Mouse (Mus musculus): ENCODE data around the gene Cntnap5b.
"Not testable (repeated sequence)": the region's sequence is repeated elsewhere in the genome, so short reads cannot be mapped to it uniquely, and the experiment has no call there.

Cntnap5b gene

DNA sequence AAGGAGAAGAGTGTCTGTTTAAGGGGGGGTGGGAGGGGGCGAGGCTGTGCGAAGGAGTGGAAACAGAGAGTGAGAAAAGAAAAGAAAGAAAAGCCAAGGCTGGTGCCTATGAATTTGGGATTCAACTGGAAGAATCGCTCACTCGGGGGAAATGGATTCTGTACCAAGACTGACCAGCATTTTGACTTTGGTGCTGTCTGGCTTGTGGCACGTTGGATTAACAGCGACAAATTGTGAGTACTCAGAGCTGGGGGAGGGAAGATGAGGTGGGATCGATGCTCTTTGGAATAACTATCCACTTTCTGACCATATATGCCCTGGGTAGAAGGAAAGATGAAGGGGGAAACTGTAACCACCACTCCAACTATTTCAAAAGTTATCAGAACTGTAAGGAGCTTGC lies at the start of gene Cntnap5b:
Gene Cntnap5b (plus strand): TSS at position 152 of the 400 bp plus-strand sequence.
- no peak for DNase-seq (ENCODE audit: low read depth, low spot score)

DNA sequence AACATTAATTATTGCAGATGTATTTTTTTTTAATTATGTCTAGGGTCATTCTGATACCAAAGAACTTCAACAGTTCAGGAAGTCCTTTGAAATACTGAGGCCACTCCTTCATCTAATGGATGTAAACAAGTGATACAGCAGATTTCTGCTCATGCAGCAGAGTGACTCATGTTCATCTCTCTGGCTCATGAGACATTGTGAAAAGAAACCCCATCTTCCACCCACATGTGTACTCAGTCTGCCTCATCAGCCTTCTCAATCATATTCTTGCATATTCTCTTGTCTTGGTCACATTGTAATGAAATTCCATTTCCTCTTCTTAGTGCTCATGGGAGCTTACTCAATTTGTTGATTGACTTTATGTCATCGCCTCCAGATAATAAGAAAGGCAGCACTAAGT lies 12.6 kb upstream of the Cntnap5b start:
- no peak for DNase-seq (ENCODE audit: low read depth, low spot score)

DNA sequence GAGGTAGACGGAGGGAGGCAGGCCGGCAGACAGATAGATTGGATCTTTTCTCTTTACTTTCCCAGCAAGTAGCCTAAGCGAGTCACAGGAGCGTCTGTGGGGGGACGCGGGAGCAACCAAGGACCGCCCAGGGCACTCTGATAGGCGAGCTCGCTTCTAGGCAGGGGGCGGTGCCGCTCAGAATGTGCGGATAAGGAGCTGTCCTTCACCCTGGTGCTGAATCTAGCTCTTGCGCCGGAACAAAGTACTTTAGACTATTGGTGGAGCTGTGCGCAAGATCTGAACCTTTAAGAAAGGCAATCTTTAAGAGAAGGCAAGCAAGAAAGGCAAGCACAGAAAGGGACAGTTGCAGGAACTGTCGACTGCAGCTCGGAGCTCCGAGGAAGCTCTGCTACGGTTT lies 382 bp upstream of the Cntnap5b start:
- DNase-seq (ENCODE audit: low read depth, low spot score), result peak; percentile 78

DNA sequence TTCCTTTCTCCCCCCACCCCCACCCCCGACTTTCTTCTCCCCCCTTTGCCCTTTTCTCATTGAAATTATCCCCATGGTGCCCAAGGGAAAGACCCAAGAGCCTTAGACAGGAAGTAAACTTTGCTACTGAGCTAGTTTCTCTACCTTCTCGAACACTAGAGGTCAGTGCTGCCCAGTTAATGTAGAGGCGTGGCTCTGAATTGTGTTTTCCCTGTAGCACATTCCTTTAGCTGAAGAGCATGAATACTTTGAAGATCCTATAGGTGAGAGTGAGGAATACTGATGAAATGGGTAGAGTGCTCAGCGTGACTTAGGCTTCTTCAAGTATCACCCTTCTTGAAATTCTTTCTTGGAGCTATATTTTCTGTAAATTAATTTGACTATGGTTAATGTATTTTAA lies 1.6 kb downstream of the Cntnap5b start:
- peak; percentile 47 for DNase-seq (ENCODE audit: low read depth, low spot score)

DNA sequence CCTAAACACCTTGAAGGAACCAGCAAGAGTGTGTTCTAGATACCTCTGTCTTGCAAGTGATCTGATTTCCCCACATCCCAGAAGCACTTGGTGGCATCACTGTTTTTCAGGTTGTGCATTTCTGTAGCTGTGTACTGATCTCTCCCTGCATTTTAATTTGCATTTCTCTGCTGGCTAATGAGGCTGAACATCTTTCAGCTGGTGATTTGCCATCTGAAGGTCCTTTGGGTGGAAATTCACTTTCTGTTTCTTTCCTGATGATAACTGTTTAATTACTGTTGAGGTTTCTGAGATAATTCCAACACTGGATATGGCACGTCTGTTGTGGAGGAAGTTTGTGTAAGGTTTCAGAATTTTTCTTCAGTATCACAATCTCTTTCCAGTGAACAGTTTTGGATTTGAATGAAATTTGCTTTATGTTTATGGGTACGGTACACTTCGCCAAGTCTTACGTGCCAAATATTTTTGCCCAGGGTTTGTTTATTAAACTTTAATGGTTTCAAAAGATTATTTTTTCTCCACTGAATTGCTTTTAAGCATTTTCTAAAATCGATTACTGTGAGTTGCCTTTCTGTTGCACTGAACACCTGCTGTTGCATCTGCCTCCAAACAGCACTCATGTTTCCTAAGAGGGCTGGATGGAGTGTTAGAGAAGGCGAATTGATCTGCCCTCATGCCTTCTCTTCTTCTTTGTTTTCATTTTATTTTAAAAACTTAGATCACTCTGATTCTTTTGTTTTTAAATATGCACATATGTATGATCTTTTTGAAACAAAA lies 41.0 kb downstream of the Cntnap5b start:
- DNase-seq (ENCODE audit: low read depth, low spot score), result no peak

DNA sequence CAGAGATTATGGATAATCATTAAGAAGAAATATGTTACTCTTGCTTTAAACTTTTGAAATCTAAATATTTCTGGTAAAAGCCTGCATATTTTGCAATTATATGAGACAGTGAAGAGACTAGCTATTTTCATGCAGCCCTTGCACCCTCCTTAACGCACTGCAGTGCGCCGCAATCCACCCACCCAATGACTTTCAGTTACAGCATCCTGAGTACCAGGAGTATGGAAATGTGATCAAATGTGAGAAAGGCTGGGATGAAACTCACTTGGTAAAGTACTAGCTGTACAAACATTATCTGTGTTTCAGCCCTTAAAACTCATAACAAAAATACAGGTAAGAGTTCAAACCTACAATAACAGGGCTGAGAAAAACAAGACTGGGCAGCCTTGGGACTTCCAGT lies 99.8 kb downstream of the Cntnap5b start:
- DNase-seq (ENCODE audit: low read depth, low spot score), result no peak

DNA sequence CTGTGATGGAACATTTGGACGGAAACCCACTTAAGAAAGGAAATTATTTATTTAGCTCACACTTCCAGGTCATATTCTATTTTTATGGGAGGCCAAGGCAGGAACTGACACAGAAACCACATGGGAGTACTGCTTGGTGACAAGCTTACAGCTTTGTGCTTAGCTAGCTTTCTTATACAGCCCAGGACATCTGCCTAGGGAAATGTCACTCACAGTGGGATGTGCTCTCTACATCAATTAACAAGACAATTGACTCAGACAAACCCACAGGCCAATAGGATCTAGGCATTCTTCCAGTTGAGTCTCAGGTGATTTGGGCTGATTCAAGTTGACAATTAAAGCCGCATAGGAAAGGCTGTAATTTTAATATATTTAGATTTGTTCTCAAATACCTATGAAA lies 135.2 kb downstream of the Cntnap5b start:
- DNase-seq (ENCODE audit: low read depth, low spot score), result peak; percentile 3

DNA sequence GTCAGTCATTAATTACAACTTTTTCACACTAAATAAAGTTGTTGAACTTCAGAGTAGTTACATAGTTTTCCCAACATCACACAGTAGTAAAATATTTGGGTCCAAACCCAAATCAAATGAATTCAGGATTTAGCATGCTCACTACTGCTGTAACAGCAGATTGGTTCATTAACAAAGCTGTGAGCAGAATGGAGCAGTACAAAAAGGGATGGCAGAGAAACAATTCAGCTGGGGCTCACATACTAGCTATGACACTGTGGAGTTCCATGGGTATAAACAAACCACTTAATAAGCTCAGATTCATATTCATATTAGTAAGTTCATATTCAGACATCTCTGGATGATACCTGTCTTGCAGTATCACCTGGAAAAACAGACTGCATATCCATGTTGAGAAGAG lies 170.9 kb downstream of the Cntnap5b start:
- DNase-seq (ENCODE audit: low read depth, low spot score), result no peak

DNA sequence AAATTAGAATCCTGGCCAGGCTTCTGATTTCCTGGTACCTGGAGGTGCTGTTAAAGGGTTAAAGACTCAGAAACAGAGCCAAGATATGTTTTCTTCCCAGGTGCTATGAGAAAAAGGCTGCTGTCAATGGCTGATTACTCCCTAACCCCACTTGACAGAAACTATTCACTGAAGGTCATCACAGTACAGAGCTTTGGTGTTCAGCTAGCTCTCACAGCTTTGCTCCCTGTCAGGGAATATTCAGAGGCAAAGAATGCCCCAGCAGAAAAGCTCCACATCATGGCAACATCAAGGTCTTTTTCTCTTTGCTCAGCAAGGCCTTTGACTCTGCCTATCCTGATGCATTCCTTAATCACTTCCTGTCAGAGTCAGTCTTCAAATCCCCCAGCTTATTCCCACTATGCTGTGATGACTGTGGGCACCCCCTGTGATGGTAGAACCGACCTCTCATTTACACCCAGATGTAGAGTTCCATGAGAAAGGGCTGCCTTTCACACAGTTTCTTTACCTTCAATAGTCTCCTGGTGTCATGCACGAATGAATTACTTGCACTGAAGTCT lies 186.9 kb downstream of the Cntnap5b start:
- peak; percentile 1 for DNase-seq (ENCODE audit: low read depth, low spot score)

DNA sequence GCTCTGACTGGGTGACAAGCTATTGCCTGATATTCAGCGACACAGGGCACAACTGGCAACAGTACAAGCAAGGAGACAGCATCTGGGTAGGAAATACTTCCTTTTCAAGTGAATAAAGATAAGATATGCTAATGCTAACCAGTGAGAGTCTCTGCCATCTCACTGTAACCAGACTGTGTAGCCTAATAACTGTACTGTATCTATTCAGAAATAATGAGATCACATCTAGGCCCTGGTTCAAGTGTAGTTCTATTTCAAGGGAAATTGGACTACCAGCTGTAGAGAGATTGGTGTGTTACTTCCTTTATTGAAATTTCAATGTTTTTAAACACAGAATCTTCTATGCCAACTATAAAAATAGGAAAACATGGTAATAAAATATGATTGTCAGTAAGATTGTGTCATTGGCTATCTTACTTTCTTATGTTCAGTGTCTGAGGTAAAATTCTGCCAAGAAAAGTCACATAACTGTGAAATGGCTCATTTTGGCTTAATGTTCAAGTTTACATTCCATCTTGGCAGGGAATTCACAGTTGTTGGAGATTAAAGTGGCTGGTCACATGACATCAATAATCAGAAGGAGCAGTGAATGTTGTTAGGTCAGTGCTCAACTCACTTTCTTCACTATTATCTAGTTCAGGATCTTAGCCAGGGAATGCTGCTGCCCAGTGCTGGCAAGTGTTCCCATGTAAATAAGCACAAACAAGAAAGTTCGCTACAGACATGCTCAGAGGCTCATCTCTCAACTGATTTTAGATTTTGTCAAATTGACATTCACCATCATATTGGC lies 194.9 kb downstream of the Cntnap5b start:
- no peak for DNase-seq (ENCODE audit: low read depth, low spot score)

DNA sequence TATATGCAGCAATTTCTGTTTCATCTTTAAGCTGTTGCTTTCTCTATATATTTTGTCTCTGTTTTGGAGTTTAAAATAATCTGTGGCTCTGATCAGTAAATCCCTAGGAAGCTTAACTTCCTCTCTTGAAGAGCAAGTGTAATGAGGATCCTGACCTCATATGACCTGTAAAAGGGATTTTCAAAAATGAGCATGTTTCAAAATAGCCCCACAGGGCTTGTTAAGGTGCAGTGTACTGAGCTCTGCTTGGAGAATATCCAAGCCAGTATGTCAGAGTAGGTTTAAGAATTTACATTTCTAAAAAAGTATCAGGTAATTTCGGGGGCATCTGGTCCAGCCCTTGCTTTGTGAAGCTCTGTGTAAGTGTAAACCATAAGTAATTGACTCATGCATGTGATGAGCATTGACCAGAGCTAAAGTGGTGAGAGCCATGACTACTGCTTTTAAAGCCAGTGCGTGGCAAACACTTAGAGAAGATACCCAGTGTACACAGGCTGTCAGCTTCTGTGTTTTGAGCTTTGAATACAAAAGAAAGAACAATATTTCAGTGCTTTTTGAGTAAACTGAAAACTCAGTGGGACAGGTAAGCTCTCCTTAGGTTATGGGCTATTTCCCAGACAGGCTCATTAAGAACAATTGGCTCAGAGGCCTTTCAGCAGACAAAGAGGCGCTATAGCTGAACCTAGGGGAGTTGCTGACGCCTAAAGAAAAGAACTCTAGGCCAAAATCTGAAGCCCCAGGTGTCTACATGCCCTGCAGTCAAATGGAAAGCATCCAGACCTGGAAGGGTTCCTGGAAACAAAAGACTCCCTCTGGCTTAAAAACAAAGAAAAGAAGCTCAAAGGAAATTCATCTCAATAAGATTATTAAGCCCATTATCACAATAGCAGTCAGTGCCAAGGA lies 197.9 kb downstream of the Cntnap5b start:
- peak; percentile 69 for DNase-seq (ENCODE audit: low read depth, low spot score)

DNA sequence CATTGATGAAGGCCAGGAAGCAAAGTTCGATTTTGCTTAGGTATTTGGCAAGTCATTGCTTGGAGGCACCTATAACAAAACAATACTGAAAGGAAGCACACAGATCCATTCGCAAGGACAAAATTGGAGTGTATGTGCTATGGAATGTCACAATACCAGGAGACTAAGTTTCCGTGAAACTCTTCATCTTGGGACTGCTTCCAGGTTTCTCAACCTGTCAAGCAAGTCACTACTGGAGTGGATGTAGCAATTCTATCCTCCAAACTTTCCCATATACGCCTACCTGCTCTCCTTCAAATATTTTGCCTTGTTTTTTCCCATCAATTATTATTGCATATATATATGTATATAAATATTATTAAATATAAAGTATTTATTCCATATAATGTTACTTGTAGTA lies 228.7 kb downstream of the Cntnap5b start:
- not testable (repeated sequence) for DNase-seq (ENCODE audit: low read depth, low spot score)

DNA sequence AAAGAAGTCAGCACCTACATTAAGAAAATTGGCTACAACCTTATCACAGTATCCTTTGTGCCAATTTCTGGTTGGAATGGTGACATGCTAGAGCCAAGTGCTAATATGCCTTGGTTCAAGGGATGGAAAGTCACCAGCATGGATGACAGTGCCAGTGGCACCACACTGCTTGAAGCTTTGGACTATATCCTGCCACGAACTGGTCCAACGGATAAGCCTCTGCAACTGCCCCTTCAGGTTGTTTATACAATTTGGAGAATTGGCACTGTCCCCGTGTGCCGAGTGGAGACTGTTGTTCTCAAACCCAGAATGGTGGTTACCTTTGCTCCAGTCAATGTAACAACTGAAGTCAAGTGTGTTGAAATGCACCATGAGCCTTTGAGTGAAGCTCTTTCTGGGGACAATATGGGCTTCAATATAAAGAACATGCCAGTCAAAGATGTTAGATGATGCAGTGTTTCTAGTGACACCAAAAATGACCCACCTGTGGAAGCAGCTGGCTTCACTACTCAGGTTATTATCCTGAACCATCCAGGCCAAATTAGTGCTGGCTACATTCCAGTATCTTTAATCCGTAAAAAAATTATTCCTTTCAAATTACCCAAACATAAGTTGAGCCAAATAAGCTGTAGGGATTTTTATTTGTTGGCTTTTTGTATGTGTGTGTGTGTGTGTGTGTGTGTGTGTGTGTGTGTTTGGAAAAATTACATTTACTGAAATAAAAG lies 233.6 kb downstream of the Cntnap5b start:
- DNase-seq (ENCODE audit: low read depth, low spot score), result no peak

DNA sequence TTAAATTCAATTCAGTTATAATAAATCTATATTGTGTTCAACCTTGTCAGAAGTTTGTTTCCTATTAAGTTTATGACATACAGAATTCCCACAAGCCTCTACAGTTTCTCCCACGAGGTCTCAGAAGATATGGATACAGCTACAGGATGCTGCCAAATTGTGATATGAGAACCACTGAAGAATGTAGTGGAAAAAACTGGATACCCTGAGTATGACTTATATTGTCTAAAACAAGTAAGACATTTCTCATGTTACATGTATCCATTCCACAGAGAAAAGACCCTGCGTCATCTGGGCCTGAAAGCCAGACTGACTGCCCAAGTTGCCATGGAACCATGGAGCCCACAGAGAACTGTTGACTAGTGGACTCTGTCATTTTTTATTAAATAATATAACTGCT lies 269.2 kb downstream of the Cntnap5b start:
- no peak for DNase-seq (ENCODE audit: low read depth, low spot score)

DNA sequence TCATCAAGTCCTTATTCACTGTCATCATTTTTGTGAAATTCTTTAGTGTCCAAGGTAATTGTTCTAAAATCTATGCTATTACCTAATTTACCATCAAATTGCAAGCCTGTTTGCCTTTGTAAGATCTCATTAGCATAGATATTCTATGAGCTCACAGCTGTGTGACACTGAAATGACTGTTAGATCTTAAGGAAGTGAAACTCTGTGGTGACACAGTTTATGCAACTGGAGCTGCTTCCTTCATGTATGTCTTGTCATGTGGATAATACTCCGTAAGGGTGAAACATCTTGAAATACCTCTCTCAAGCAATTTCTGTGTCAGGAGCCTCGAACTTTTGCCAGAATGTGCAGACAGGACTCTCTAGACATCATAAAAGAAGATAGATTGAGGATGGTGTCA lies 307.2 kb downstream of the Cntnap5b start:
- DNase-seq (ENCODE audit: low read depth, low spot score), result no peak

DNA sequence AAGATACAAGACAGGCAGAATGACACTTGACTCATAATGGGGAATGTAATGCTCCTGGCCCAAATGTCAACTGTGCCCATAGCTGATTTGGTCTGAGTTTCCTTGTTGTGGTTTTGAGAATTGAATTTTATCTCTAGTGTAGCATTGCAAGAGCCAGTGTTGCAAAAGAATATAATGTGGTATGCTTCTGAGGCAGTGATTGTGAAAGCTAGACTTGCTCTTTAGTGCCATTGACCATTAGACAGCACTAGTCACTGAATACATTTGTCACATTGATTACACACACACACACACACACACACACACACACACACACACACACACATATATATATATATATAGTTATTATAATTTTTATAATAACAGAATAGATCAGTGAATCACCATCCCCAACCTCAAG lies 328.0 kb downstream of the Cntnap5b start:
- no peak for DNase-seq (ENCODE audit: low read depth, low spot score)

DNA sequence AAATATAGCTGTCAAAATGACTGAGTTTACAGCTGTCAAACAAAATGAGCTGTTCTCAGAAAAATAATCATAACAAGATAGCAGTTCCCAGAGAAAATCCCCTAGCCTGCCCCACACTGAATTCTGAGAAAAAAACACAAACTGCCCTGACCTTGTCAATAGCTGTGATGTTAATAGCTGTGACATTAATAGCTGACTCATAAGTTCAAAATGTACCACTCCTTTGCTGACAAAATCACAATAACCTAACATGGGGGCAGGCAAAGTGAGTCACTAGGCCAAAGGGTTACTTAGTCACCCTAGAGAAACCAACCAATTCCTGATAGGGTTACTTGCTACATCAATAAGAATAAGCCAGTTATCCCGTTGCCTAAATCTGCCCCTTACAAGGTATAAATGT lies 328.5 kb downstream of the Cntnap5b start:
- DNase-seq (ENCODE audit: low read depth, low spot score), result no peak

DNA sequence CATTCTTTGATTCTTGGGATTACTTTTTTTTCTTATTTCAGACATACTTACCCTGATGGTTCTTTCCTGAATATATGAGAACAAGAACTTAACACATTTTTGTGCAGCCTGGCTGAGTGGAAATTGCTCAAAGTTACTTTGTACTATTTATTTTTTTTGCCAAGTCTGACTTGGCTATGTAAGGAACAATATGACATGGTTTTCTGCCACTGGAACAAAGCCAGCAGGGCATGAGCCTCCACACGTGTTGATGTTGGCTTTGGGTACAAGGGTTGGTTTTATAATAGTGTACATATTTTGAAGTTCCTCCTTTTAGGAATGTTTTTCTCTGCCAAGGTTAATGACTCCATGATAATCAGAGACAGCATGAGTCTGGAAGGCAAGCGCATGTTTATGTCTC lies 331.8 kb downstream of the Cntnap5b start:
- no peak for DNase-seq (ENCODE audit: low read depth, low spot score)

DNA sequence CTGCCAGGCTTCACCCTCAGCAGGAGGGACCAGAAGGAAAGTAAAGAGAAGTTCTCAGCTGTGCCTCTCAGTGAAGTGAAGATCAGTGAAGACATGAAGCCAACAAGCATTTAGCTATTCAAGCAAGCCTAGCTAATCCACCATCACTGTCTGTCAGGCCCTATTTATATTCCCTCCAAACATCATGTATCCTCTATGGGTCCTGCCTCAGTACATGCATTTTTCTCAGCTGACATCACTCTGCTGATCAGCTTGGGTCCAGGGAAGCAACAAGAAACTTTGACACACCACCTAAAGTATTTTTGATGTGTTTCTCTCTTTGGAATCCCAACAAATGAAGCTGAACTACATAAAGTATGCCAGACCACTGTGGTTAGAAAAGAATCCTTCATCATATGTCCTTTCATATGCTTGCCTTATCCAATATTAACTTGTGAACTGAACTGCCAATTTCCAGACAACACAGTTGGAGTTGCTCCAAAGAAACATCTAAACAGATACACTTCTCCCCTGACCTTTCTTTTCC lies 349.9 kb downstream of the Cntnap5b start:
- DNase-seq (ENCODE audit: low read depth, low spot score), result no peak

DNA sequence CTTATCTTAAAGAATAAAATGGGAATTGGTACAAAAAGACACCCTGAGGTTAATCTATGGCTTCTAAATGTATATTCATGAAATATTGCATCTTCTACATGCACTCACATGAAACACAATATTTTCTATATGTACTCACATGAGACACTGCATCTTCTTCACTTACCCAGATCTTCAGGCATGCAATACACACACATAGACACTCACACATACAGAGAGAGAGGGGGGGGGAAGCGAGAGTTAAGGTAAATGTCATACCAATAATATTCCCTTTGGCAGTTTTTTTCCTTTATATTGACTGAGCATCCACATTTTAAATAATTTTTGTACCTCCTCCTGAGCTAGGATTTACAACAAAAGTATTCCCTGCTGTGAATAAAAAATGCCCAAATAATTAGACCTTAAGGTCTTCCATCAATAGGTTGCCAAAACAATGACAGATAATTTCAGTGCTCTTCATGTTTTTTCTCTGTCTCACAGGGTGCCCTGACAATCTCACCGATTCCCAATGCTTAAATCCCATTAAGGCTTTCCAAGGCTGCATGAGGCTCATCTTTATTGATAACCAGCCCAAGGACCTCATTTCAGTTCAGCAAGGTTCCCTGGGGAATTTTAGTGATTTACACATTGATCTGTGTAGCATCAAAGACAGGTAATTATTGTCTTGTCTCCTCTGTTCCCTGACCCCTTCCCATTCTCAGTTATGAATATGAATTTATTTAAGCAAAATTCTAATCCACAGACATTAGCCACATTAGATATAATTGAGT lies 391.2 kb downstream of the Cntnap5b start:
- DNase-seq (ENCODE audit: low read depth, low spot score), result no peak

Measured in R1 (cell line).